Mouse (Mus musculus) mesoderm, embryonic 11.5 days (tissue): ENCODE measurements around the gene Anln.
A peak's percentile ranks its signal among the peaks of the same experiment; 100 is the strongest.

Experiments
- DNase-seq: peaks from one replicate; pipeline ENCODE4 v3.0.0-alpha.2; 2012; ENCODE audit warnings: low read depth, low spot score

Anln gene

GRCm38 (mm10) chr9:22402001-22402400 lies 13.0 kb upstream of the Anln start:
- DNase-seq: no peak

- DNase-seq: no peak
Observed at GRCm38 (mm10) chr9:22399021-22399420, 10.0 kb upstream of the Anln start.

DNA sequence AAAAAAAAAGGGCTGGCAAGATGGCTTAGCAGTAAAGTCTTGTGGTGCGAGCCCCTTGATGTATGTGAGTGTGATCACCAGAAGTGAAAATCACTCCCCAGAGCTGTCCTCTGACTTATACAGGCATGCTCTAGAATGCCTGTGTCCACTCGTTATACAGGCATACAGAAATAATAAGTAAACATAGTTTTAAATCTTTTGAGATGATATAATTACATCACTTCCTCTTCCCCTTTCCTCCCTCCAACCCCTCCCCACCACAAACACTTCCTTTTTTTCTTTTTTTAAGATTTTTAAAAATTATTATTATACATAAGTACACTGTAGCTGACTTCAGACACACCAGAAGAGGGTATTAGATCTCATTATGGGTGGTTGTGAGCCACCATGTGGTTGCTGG lies 5.7 kb upstream of the Anln start:
- DNase-seq: no peak

GRCm38 (mm10) chr9:22390390-22390789 lies 1.4 kb upstream of the Anln start:
- no peak for DNase-seq

GRCm38 (mm10) chr9:22389736-22390245 lies 803 bp upstream of the Anln start:
- DNase-seq: no peak

DNA sequence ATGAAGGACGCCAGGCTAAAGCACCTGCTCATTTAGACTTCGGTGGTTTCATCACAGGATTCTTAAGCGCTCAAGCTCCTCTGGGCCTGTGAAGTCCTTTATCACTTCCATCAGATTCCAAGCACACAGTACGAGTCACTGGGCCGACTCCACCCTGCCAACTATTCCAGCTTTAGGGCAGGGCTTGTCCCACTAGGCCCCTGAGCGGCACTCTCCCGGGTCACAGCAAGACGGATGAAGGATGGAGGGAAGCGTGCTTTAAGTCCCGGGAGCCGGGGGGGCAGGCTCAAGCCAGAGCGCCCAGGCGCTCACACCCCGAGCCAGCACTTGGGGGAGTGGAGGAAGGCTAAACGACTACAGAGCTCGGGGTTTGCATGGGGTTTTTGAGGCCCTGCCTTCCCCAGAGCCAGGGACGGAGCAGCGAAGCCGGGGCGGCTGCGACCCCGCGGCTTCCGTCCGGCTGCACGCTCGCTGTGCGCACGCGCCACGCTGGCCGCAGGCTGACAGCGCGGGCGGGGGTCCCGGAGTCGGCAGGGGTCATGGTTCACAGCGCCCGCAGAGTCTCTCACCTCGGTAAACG lies 497 bp downstream of the Anln start:
- DNase-seq: no peak

DNA sequence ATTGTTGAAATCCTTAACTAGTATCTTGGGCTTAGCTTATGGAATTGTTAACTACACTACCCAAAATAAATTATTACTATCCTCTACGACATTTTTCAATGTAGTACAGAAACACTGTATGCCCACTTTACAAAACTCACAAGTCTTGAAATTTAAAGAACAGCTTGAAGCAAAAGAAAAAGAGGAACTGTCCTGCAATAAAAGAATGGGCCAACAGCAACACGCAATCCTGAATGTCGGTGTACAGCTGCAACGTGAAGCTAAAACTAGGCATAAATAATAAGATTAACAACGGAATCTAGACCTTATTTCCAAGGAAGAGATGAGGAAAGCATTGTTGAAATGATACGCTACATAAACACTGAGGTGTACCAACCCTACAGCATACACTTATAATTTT lies 1.1 kb downstream of the Anln start:
- no peak for DNase-seq

- DNase-seq: no peak
Observed at GRCm38 (mm10) chr9:22385890-22386289, 3.1 kb downstream of the Anln start.

DNA sequence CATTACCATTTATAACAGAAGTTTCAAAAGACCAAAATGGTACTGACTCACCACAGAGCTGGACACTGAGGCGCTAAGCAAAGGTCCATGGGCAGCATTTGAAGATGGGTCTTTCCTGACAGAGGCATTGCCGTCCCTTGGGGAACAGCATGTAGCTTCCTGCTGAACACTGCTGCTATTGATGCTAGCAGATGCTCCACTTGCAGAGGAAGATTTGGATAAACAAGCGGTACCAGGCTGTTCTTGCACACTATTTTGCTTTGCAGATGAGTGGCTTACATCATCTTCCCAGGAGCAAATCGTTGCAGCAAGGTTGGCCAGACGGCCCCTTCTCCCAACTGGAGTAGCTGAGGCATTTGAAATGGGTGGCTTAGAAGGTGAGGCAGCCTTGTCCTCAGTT lies 12.9 kb downstream of the Anln start:
- DNase-seq: peak; percentile 25

GRCm38 (mm10) chr9:22372760-22373159 lies 16.2 kb downstream of the Anln start:
- DNase-seq: peak; percentile 14

GRCm38 (mm10) chr9:22368030-22368429 lies 21.0 kb downstream of the Anln start:
- no peak for DNase-seq

DNA sequence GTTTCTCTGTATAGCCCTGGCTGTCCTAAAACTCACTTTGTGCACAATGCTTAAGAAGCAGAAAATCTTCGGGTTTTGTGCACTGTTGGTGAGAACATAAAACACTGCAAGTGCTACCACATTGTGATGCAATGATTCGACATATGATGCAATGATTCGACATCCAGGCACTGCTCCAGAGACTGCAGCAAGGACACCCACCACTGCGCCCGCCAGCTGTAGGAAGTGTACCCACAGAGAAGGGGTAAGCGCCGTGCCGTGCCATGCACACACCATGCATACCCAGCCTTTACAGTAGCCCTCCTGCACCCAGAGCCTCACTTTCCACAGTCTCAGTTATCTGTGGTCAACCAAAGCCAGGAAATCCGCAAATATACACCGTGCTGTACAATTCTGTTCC lies 22.4 kb downstream of the Anln start:
- no peak for DNase-seq

- no peak for DNase-seq
Observed at GRCm38 (mm10) chr9:22366221-22366620, 22.8 kb downstream of the Anln start.

- DNase-seq: no peak
Observed at GRCm38 (mm10) chr9:22360916-22361315, 28.1 kb downstream of the Anln start.

GRCm38 (mm10) chr9:22355919-22356318 lies 33.1 kb downstream of the Anln start:
- no peak for DNase-seq

GRCm38 (mm10) chr9:22353901-22354300 lies 35.1 kb downstream of the Anln start:
- no peak for DNase-seq

DNA sequence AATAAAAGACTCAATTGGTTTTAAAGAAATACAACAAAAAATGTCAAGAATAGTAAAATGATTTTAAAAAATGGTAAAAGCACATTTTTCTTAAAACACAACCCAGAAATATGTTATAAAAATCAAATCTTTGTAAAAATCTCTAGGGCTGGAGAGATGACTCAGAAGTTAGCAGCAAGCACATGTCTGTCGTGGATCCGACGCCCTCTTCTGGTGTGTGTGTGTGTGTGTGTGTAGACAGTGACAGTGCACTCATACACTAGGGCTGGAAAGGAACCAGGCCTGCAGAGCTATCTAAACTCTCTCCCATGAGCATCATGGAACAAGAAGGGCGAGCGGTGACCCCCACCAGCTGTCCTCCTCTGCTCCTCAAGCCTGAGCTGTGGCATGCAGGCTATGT lies 35.5 kb downstream of the Anln start:
- DNase-seq: no peak

DNA sequence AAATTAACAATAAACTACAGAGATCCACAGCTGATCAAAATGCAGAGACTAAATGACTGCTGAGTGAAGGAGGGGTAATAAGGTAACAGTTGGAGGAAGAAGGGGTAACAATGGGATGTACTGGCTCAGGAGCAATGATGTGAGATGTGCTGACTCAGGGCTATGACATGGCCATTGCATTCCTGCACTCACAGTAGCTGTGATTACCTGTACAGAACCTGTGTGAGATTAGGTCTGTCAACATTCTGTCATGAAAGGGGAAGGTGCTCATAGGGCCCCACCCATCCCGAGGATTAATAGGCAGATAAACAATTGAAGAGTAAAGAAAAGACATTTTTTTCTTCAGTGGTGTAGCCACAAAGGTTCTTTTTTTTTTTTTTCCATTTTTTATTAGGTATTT lies 48.7 kb downstream of the Anln start:
- DNase-seq: no peak

GRCm38 (mm10) chr9:22337217-22337616 lies 51.8 kb downstream of the Anln start:
- DNase-seq: no peak

- DNase-seq: peak; percentile 89
Observed at GRCm38 (mm10) chr9:22327475-22328387, 61.3 kb downstream of the Anln start.

- DNase-seq: peak; percentile 2
Observed at GRCm38 (mm10) chr9:22327099-22327474, 61.9 kb downstream of the Anln start.

- no peak for DNase-seq
Observed at GRCm38 (mm10) chr9:22324579-22324978, 64.4 kb downstream of the Anln start.
